Mouse (Mus musculus) embryonic fibroblast, embryonic 13.5 days (primary cell): Measurements from ENCODE around the gene Hdac5.

ENCODE experiments used
- CTCF ChIP-seq: IDR thresholded peaks from 2 replicates; pipeline ENCODE4 v1.5.1; 2011; ENCODE audit warnings: mild to moderate bottlenecking, control low read depth, low read length, moderate library complexity, borderline replicate concordance; ENCODE audit not compliant: insufficient read depth
- POLR2A ChIP-seq: IDR thresholded peaks from 2 replicates; pipeline ENCODE4 v1.6.1; 2011; ENCODE audit warnings: low read depth, mild to moderate bottlenecking, control low read depth, low read length, moderate library complexity

GRCm38 (mm10) chr11:102188980-102189379 lies 41.0 kb downstream of the Hdac5 start:
- no peak for TF ChIP-seq POLR2A
- no peak for TF ChIP-seq CTCF
